Mouse (Mus musculus): ENCODE measurements at regions not wholly inside any gene's neighbourhood (a gene's known extent, or its start where the extent isn't known, plus 50 kb on each side); places are given as distances from the start of the nearest gene placed in this dataset.

DNA sequence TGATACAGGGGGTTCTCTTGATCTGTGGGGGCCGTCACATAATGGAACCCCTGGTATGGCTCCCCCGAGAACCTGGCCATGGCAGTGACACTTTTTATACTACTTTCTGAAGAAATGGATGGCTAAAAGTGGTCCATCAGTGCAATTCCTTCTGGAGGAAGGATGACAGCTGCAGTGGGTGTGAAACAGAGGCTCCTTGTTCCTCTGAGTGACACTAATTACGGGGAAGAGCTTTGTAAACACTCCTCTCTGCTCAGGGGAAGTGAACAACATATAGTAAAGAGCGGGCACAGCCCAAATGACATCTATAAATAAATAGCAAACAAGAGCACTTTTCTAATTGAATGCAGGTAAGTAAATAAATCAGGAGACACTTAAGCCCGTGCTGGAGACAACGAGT is 57.7 kb upstream of the Creb5 start:
- TF ChIP-seq CTCF (IDR thresholded peaks at IDR 0.05; ENCODE audit: low read depth, low read length) (no peak), POLR2A (IDR thresholded peaks at IDR 0.05; ENCODE audit: extremely low read depth, insufficient read depth, low read length) (no peak)

Measured in liver, adult 2 months (tissue).